Mouse (Mus musculus): ENCODE measurements around the gene Gipc2. TPM values are rescaled to one million over a fixed set of nuclear protein-coding genes. Genes with fewer than 3 reads are reported as not detected.

Gene Gipc2
- polyA plus RNA-seq, 1 experiment from 2014 or later: 12.3 TPM

GRCm38 (mm10) chr3:152095030-152095429 is 71.0 kb downstream of the Gipc2 start:
- no peaks in the 10 kb centered on the region for H3K9me3 ChIP-seq (ENCODE audit: control insufficient read depth, low read length)
- no peaks in the 10 kb centered on the region for H3K36me3 ChIP-seq (ENCODE audit: control insufficient read depth, insufficient read depth, low read length)
- WGBS: 2% methylated on average over 3 of the region's 3 CpGs
- ATAC-seq (ENCODE audit: low read depth): peak; percentile 51; the same call in 1 of the 2 replicates
- H3K4me1 ChIP-seq (replicated peaks; ENCODE audit: control insufficient read depth, insufficient read depth, low read length): no peaks in the 10 kb centered on the region
- no peak overlapping the region for H3K27ac ChIP-seq (ENCODE audit: low read length)
- no peaks in the 10 kb centered on the region for H3K27me3 ChIP-seq (ENCODE audit: control insufficient read depth, insufficient read depth, low read depth, low read length)
- H3K4me2 ChIP-seq (ENCODE audit: low read depth, low read length): no peak overlapping the region
- H3K4me3 ChIP-seq (ENCODE audit: low read length): no peak overlapping the region
- H3K9ac ChIP-seq (ENCODE audit: low read length): no peak overlapping the region

DNA sequence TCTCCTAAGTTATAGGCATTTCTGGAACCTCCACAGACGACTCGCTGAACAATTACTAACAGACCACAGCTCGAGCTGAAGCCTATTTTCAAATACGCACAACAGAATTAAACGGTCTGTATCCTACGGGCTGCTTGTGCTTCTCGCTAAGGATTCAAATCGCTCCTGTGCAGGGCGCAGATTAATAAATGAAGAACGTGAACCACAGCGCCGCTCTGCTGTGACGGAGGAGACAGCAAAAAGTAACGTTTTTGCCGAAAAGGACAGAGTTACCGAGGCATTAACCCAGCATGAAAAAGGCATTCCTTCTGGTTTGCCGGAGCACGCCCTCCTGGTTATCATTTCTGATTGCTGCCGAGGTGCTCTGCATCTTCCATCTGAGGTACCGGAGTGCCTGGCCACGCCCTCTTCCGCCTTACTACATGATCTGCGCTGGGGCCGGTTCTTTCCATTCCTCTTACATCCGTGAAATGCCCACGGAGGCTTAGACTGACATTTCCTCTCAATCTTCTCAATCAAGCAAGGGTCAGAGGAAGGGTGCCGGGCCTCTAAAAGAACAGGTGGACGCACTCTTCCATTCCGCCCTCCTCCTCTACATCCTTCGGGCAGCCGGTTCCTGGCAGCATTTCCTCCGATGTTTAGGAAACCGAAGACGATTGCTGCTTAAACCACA is 73.5 kb downstream of the Gipc2 start:
- no peaks in the 10 kb centered on the region for H3K9me3 ChIP-seq (ENCODE audit: control insufficient read depth, low read length)
- H3K27me3 ChIP-seq (ENCODE audit: control insufficient read depth, insufficient read depth, low read depth, low read length): no peaks in the 10 kb centered on the region
- H3K4me2 ChIP-seq (ENCODE audit: low read depth, low read length): peak overlapping the region; percentile 55
- WGBS: 44% methylated on average over 34 of the region's 34 CpGs
- H3K4me3 ChIP-seq (ENCODE audit: low read length): peak overlapping the region; percentile 43
- H3K9ac ChIP-seq (ENCODE audit: low read length): no peak overlapping the region
- H3K27ac ChIP-seq (ENCODE audit: low read length): no peak overlapping the region
- H3K36me3 ChIP-seq (ENCODE audit: control insufficient read depth, insufficient read depth, low read length): no peaks in the 10 kb centered on the region
- no peaks in the 10 kb centered on the region for H3K4me1 ChIP-seq (replicated peaks; ENCODE audit: control insufficient read depth, insufficient read depth, low read length)
- no peak for ATAC-seq (ENCODE audit: low read depth)

DNA sequence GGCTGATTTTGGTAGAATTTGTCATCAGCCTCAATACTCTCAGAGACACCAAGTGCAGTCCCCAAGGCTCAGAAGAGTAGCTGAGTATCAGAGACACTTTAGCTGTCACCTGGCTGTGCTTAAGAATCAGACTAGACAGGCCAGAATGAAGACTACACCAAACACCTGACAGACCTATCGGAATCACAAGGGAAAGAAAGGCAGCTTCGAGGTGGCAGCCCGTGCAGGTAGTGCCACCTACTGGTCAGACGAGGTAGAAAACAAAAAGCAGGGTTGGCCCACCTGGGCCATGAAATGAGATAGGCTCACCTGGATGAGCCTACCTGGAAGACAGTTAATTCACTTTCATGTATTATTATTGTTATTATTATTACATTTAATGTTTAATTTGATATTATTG is 76.9 kb downstream of the Gipc2 start:
- Histone ChIP-seq H3K9me3 (ENCODE audit: control insufficient read depth, low read length) (no peaks in the 10 kb centered on the region), H3K27me3 (ENCODE audit: control insufficient read depth, insufficient read depth, low read depth, low read length) (no peaks in the 10 kb centered on the region), H3K4me3 (ENCODE audit: low read length) (no peak overlapping the region), H3K36me3 (ENCODE audit: control insufficient read depth, insufficient read depth, low read length) (no peaks in the 10 kb centered on the region), H3K4me2 (ENCODE audit: low read depth, low read length) (no peak overlapping the region), H3K9ac (ENCODE audit: low read length) (no peak overlapping the region), H3K4me1 (replicated peaks; ENCODE audit: control insufficient read depth, insufficient read depth, low read length) (no peaks in the 10 kb centered on the region), H3K27ac (ENCODE audit: low read length) (no peak overlapping the region)
- 0 out of 2 replicates have a peak, but pooled peaks have one; percentile 12 for ATAC-seq (ENCODE audit: low read depth)
- WGBS: 2% methylated on average over 4 of the region's 4 CpGs

DNA sequence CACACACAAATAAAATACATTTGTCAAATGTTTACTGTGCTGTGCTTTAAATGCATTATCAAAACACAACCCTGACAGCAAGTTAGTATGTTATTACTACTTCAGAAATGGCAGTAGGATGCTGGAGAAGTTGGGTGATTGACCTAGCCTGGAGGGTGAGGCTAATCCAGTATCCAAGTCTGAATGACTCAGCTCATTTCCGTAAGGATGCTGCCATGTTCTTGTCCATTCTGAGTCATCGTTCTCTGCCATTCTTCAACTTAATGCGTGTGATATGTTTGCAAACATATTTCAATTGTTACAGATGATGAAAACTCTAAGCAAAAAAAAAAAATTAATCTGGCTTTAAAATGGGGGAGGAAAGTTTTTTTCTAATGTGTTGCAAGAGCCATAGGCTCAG is 84.6 kb downstream of the Gipc2 start:
- no peaks in the 10 kb centered on the region for H3K9me3 ChIP-seq (ENCODE audit: control insufficient read depth, low read length)
- no peaks in the 10 kb centered on the region for H3K36me3 ChIP-seq (ENCODE audit: control insufficient read depth, insufficient read depth, low read length)
- no peak for ATAC-seq (ENCODE audit: low read depth)
- 0 out of 2 replicates have a peak, but pooled peaks cover 3% of the 10 kb centered on the region for H3K4me1 ChIP-seq (replicated peaks; ENCODE audit: control insufficient read depth, insufficient read depth, low read length)
- H3K27ac ChIP-seq (ENCODE audit: low read length): no peak overlapping the region
- WGBS: 74% methylated on average over 3 of the region's 3 CpGs
- no peak overlapping the region for H3K4me2 ChIP-seq (ENCODE audit: low read depth, low read length)
- no peaks in the 10 kb centered on the region for H3K27me3 ChIP-seq (ENCODE audit: control insufficient read depth, insufficient read depth, low read depth, low read length)
- H3K9ac ChIP-seq (ENCODE audit: low read length): no peak overlapping the region
- H3K4me3 ChIP-seq (ENCODE audit: low read length): no peak overlapping the region

- Histone ChIP-seq H3K36me3 (ENCODE audit: control insufficient read depth, insufficient read depth, low read length) (no peaks in the 10 kb centered on the region), H3K9me3 (ENCODE audit: control insufficient read depth, low read length) (no peaks in the 10 kb centered on the region), H3K27ac (ENCODE audit: low read length) (peak overlapping the region; percentile 72), H3K27me3 (ENCODE audit: control insufficient read depth, insufficient read depth, low read depth, low read length) (no peaks in the 10 kb centered on the region), H3K4me2 (ENCODE audit: low read depth, low read length) (no peak overlapping the region), H3K4me3 (ENCODE audit: low read length) (no peak overlapping the region), H3K4me1 (replicated peaks; ENCODE audit: control insufficient read depth, insufficient read depth, low read length) (peaks cover 10% of the 10 kb centered on the region), H3K9ac (ENCODE audit: low read length) (no peak overlapping the region)
- 68% methylated on average over 7 of the region's 7 CpGs for WGBS
- peak; percentile 44; the same call in 1 of the 2 replicates for ATAC-seq (ENCODE audit: low read depth)
These were observed 89.9 kb downstream of the Gipc2 start for GRCm38 (mm10) chr3:152076088-152076487.

GRCm38 (mm10) chr3:152069001-152069400 is 97.0 kb downstream of the Gipc2 start:
- Histone ChIP-seq H3K4me2 (ENCODE audit: low read depth, low read length) (no peak overlapping the region), H3K36me3 (ENCODE audit: control insufficient read depth, insufficient read depth, low read length) (no peaks in the 10 kb centered on the region), H3K9me3 (ENCODE audit: control insufficient read depth, low read length) (no peaks in the 10 kb centered on the region), H3K4me1 (replicated peaks; ENCODE audit: control insufficient read depth, insufficient read depth, low read length) (peaks cover 3% of the 10 kb centered on the region; the same call in 1 of the 2 replicates), H3K9ac (ENCODE audit: low read length) (no peak overlapping the region), H3K4me3 (ENCODE audit: low read length) (no peak overlapping the region), H3K27ac (ENCODE audit: low read length) (no peak overlapping the region), H3K27me3 (ENCODE audit: control insufficient read depth, insufficient read depth, low read depth, low read length) (no peaks in the 10 kb centered on the region)
- no peak; the same call in 1 of the 2 replicates for ATAC-seq (ENCODE audit: low read depth)
- WGBS: 61% methylated on average over 2 of the region's 2 CpGs

- no peaks in the 10 kb centered on the region for H3K9me3 ChIP-seq (ENCODE audit: control insufficient read depth, low read length)
- peaks cover 3% of the 10 kb centered on the region; the same call in 1 of the 2 replicates for H3K4me1 ChIP-seq (replicated peaks; ENCODE audit: control insufficient read depth, insufficient read depth, low read length)
- no peaks in the 10 kb centered on the region for H3K36me3 ChIP-seq (ENCODE audit: control insufficient read depth, insufficient read depth, low read length)
- no peak for ATAC-seq (ENCODE audit: low read depth)
- H3K27ac ChIP-seq (ENCODE audit: low read length): no peak overlapping the region
- no peak overlapping the region for H3K4me2 ChIP-seq (ENCODE audit: low read depth, low read length)
- WGBS: 88% methylated on average over 1 of the region's 1 CpGs
- no peak overlapping the region for H3K4me3 ChIP-seq (ENCODE audit: low read length)
- H3K27me3 ChIP-seq (ENCODE audit: control insufficient read depth, insufficient read depth, low read depth, low read length): no peaks in the 10 kb centered on the region
- H3K9ac ChIP-seq (ENCODE audit: low read length): no peak overlapping the region
These were observed 97.7 kb downstream of the Gipc2 start for GRCm38 (mm10) chr3:152068311-152068710.

- Histone ChIP-seq H3K9ac (ENCODE audit: low read length) (no peak overlapping the region), H3K27ac (ENCODE audit: low read length) (no peak overlapping the region), H3K4me3 (ENCODE audit: low read length) (no peak overlapping the region), H3K4me2 (ENCODE audit: low read depth, low read length) (peak overlapping the region; percentile 33), H3K27me3 (ENCODE audit: control insufficient read depth, insufficient read depth, low read depth, low read length) (no peaks in the 10 kb centered on the region), H3K36me3 (ENCODE audit: control insufficient read depth, insufficient read depth, low read length) (no peaks in the 10 kb centered on the region), H3K4me1 (replicated peaks; ENCODE audit: control insufficient read depth, insufficient read depth, low read length) (peaks cover 3% of the 10 kb centered on the region; the same call in 1 of the 2 replicates), H3K9me3 (ENCODE audit: control insufficient read depth, low read length) (no peaks in the 10 kb centered on the region)
- ATAC-seq (ENCODE audit: low read depth): peak; percentile 41; the same call in 1 of the 2 replicates
- 21% methylated on average over 13 of the region's 13 CpGs for WGBS
These were observed 99.3 kb downstream of the Gipc2 start for GRCm38 (mm10) chr3:152066696-152067095.

DNA sequence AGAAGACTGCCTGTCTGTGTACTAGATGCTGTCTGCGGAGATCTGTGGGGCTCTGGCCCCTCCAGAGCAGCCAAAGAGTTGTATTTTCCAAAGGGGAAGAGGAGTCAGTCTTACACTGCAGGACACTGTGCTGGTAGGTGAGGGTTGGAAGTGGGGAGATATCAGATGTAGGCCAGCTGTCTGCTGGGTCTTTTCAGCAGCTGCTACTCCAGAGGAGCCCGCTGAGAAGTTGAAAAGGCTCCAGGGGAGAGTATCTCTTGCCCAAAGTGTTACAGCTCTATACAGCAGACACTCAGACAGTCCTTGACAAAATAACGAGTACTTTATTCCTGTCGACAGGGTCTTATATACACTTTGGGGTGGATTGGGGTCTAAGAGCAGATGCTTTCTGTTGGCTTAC is 100.2 kb downstream of the Gipc2 start:
- ATAC-seq (ENCODE audit: low read depth): peak; percentile 26; the same call in 1 of the 2 replicates
- Histone ChIP-seq H3K36me3 (ENCODE audit: control insufficient read depth, insufficient read depth, low read length) (no peaks in the 10 kb centered on the region), H3K4me2 (ENCODE audit: low read depth, low read length) (no peak overlapping the region), H3K4me3 (ENCODE audit: low read length) (no peak overlapping the region), H3K9me3 (ENCODE audit: control insufficient read depth, low read length) (no peaks in the 10 kb centered on the region), H3K27me3 (ENCODE audit: control insufficient read depth, insufficient read depth, low read depth, low read length) (no peaks in the 10 kb centered on the region), H3K27ac (ENCODE audit: low read length) (no peak overlapping the region), H3K4me1 (replicated peaks; ENCODE audit: control insufficient read depth, insufficient read depth, low read length) (peaks cover 3% of the 10 kb centered on the region; the same call in 1 of the 2 replicates), H3K9ac (ENCODE audit: low read length) (no peak overlapping the region)
- WGBS: 43% methylated on average over 4 of the region's 4 CpGs

All from lung, embryonic 16.5 days (tissue).